Mouse (Mus musculus): ENCODE data around the gene Acta1. TPM values are rescaled to one million over a fixed set of nuclear protein-coding genes. Genes with fewer than 3 reads are reported as not detected.

Acta1 gene
- total RNA-seq, 1 experiment = 33.9 TPM

DNA sequence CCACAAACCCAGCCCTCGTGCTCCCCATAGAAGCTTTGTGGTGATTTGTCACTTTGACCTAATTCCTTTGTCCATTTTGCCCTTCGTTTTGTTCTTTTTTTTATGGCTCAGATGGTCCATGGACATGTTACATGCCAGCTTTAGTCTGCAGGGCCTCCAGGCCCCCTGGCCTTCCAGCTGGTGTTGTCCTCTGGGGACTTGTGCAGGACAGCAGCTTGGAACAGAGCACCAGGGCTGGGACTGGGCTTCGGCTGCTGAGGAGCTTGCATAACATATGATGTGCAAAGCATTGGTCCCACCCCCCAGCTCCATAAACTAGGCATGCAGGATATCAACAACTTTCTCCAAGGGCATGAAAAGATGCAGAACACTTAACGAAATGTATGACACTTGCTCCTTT, 4.8 kb downstream of the Acta1 start:
- in situ Hi-C loops (cut with MboI; ENCODE audit: low sequenced_read_pairs in 2 of 2, unreplicated experiment in 2 of 2) = no loop called here
- H3K27ac ChIP-seq (ENCODE audit: insufficient read depth, low read depth, low read length, poor library complexity, severe bottlenecking) = no peak overlapping the region
- H3K9ac ChIP-seq (ENCODE audit: insufficient read depth, low read depth, low read length, poor library complexity, severe bottlenecking) = no peak overlapping the region
- no peak for DNase-seq (ENCODE audit: low read depth, low spot score)
- TF ChIP-seq ZNF384 (IDR thresholded peaks at IDR 0.05; ENCODE audit: low read depth, low read length) (no peak), ZC3H11A (IDR thresholded peaks at IDR 0.05; ENCODE audit: borderline replicate concordance, low read depth, low read length) (no peak), MAFK (IDR thresholded peaks at IDR 0.05; ENCODE audit: insufficient read depth, low read depth, low read length) (no peak), CHD2 (IDR thresholded peaks at IDR 0.05; ENCODE audit: low read depth, low read length) (no peak), HCFC1 (IDR thresholded peaks at IDR 0.05; ENCODE audit: borderline replicate concordance, insufficient read depth, low read length) (no peak)
- H3K4me3 ChIP-seq (ENCODE audit: insufficient read depth in 1 of 2, low read depth in 1 of 2, low read length in 2 of 2, poor library complexity in 1 of 2, severe bottlenecking in 1 of 2) = no peak overlapping the region
- peaks cover 6 to 13% of the 10 kb centered on the region in 2 experiments; a peak in 3 of 4 replicates for H3K4me1 ChIP-seq (ENCODE audit: control insufficient read depth in 2 of 2, insufficient read depth in 2 of 2, low read length in 2 of 2, poor library complexity in 1 of 2)
- H3K36me3 ChIP-seq (ENCODE audit: control insufficient read depth, insufficient read depth, low read length, poor library complexity, severe bottlenecking) = no peaks in the 10 kb centered on the region
- no peaks in the 10 kb centered on the region for H3K9me3 ChIP-seq (ENCODE audit: control insufficient read depth, insufficient read depth, low read depth, low read length)

GRCm38 (mm10) chr8:123887956-123888355, 6.6 kb downstream of the Acta1 start:
- H3K9ac ChIP-seq (ENCODE audit: insufficient read depth, low read depth, low read length, poor library complexity, severe bottlenecking) = no peak overlapping the region
- TF ChIP-seq MAFK (IDR thresholded peaks at IDR 0.05; ENCODE audit: insufficient read depth, low read depth, low read length) = no peak
- no peak for TF ChIP-seq CHD2 (IDR thresholded peaks at IDR 0.05; ENCODE audit: low read depth, low read length)
- TF ChIP-seq ZC3H11A (IDR thresholded peaks at IDR 0.05; ENCODE audit: borderline replicate concordance, low read depth, low read length) = no peak
- TF ChIP-seq HCFC1 (IDR thresholded peaks at IDR 0.05; ENCODE audit: borderline replicate concordance, insufficient read depth, low read length) = no peak
- no peak for TF ChIP-seq ZNF384 (IDR thresholded peaks at IDR 0.05; ENCODE audit: low read depth, low read length)
- in situ Hi-C loops (cut with MboI; ENCODE audit: low sequenced_read_pairs in 2 of 2, unreplicated experiment in 2 of 2) = no loop called here
- H3K9me3 ChIP-seq (ENCODE audit: control insufficient read depth, insufficient read depth, low read depth, low read length) = no peaks in the 10 kb centered on the region
- H3K27ac ChIP-seq (ENCODE audit: insufficient read depth, low read depth, low read length, poor library complexity, severe bottlenecking) = no peak overlapping the region
- H3K36me3 ChIP-seq (ENCODE audit: control insufficient read depth, insufficient read depth, low read length, poor library complexity, severe bottlenecking) = no peaks in the 10 kb centered on the region
- DNase-seq (ENCODE audit: low read depth, low spot score) = no peak
- no peak overlapping the region for H3K4me3 ChIP-seq (ENCODE audit: insufficient read depth in 1 of 2, low read depth in 1 of 2, low read length in 2 of 2, poor library complexity in 1 of 2, severe bottlenecking in 1 of 2)
- peaks cover 6 to 13% of the 10 kb centered on the region in 2 experiments; a peak in 3 of 4 replicates for H3K4me1 ChIP-seq (ENCODE audit: control insufficient read depth in 2 of 2, insufficient read depth in 2 of 2, low read length in 2 of 2, poor library complexity in 1 of 2)

DNA sequence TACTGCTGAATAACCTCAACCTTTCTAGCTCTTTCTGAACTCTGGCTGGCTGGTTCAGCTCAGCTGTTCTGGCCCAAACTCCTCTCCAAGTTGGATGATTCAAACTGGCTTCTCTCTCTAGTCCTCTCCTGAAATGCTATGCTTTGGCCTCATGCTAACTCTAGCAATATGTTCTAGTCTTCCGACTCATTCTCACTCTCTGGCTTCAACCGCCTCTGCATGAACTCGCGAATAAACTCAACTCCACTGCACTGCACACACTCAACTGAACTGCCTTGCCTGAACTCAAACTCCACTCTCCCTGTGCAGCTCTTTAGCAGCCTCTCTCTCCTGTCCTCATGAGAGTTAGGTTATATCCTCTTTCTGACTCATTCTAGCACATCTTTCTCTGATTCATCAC, 7.4 kb downstream of the Acta1 start:
- no peak for DNase-seq (ENCODE audit: low read depth, low spot score)
- no peak overlapping the region for H3K9ac ChIP-seq (ENCODE audit: insufficient read depth, low read depth, low read length, poor library complexity, severe bottlenecking)
- H3K9me3 ChIP-seq (ENCODE audit: control insufficient read depth, insufficient read depth, low read depth, low read length) = no peaks in the 10 kb centered on the region
- TF ChIP-seq HCFC1 (IDR thresholded peaks at IDR 0.05; ENCODE audit: borderline replicate concordance, insufficient read depth, low read length) (no peak), MAFK (IDR thresholded peaks at IDR 0.05; ENCODE audit: insufficient read depth, low read depth, low read length) (no peak), ZC3H11A (IDR thresholded peaks at IDR 0.05; ENCODE audit: borderline replicate concordance, low read depth, low read length) (no peak), CHD2 (IDR thresholded peaks at IDR 0.05; ENCODE audit: low read depth, low read length) (no peak), ZNF384 (IDR thresholded peaks at IDR 0.05; ENCODE audit: low read depth, low read length) (no peak)
- H3K4me1 ChIP-seq (ENCODE audit: control insufficient read depth in 2 of 2, insufficient read depth in 2 of 2, low read length in 2 of 2, poor library complexity in 1 of 2) = peaks cover 6% of the 10 kb centered on the region in 2 experiments; a peak in 3 of 4 replicates
- no peak overlapping the region for H3K27ac ChIP-seq (ENCODE audit: insufficient read depth, low read depth, low read length, poor library complexity, severe bottlenecking)
- in situ Hi-C loops (cut with MboI; ENCODE audit: low sequenced_read_pairs in 2 of 2, unreplicated experiment in 2 of 2) = no loop called here
- no peak overlapping the region for H3K4me3 ChIP-seq (ENCODE audit: insufficient read depth in 1 of 2, low read depth in 1 of 2, low read length in 2 of 2, poor library complexity in 1 of 2, severe bottlenecking in 1 of 2)
- no peaks in the 10 kb centered on the region for H3K36me3 ChIP-seq (ENCODE audit: control insufficient read depth, insufficient read depth, low read length, poor library complexity, severe bottlenecking)

GRCm38 (mm10) chr8:123884721-123885565, 9.6 kb downstream of the Acta1 start:
- TF ChIP-seq MAFK (IDR thresholded peaks at IDR 0.05; ENCODE audit: insufficient read depth, low read depth, low read length) (no peak), ZC3H11A (IDR thresholded peaks at IDR 0.05; ENCODE audit: borderline replicate concordance, low read depth, low read length) (no peak), HCFC1 (IDR thresholded peaks at IDR 0.05; ENCODE audit: borderline replicate concordance, insufficient read depth, low read length) (no peak), ZNF384 (IDR thresholded peaks at IDR 0.05; ENCODE audit: low read depth, low read length) (no peak), CHD2 (IDR thresholded peaks at IDR 0.05; ENCODE audit: low read depth, low read length) (no peak)
- Histone ChIP-seq H3K27ac (ENCODE audit: insufficient read depth, low read depth, low read length, poor library complexity, severe bottlenecking) (no peak overlapping the region), H3K4me3 (ENCODE audit: insufficient read depth in 1 of 2, low read depth in 1 of 2, low read length in 2 of 2, poor library complexity in 1 of 2, severe bottlenecking in 1 of 2) (no peak overlapping the region), H3K9ac (ENCODE audit: insufficient read depth, low read depth, low read length, poor library complexity, severe bottlenecking) (no peak overlapping the region), H3K4me1 (ENCODE audit: control insufficient read depth in 2 of 2, insufficient read depth in 2 of 2, low read length in 2 of 2, poor library complexity in 1 of 2) (peaks cover 2 to 3% of the 10 kb centered on the region in 2 experiments; a peak in 2 of 4 replicates), H3K9me3 (ENCODE audit: control insufficient read depth, insufficient read depth, low read depth, low read length) (no peaks in the 10 kb centered on the region), H3K36me3 (ENCODE audit: control insufficient read depth, insufficient read depth, low read length, poor library complexity, severe bottlenecking) (no peaks in the 10 kb centered on the region)
- DNase-seq (ENCODE audit: low read depth, low spot score) = no peak
- in situ Hi-C loops (cut with MboI; ENCODE audit: low sequenced_read_pairs in 2 of 2, unreplicated experiment in 2 of 2) = no loop called here
